Comparison of ENCODE assay signal across 9 mouse cellular contexts in genomic region chr2:17732210-17732609, GRCm38 (mm10). TPM values are rescaled to one million over a fixed set of nuclear protein-coding genes. Genes with fewer than 3 reads are reported as not detected.
DNase-seq lines count a peak whose midpoint lies in the region; ATAC-seq lines count a peak whose summit lies in the region.
"Had no signal": no experiment of that assay in that cellular context is flagged by ENCODE, and none has a peak within 500 bp of the region (broad histone marks: within the 10 kb centered on the region; RNA-seq: fewer than 3 reads in every experiment).

No protein-coding gene starts in this region.

- peaks cover 59% of the 10 kb centered on the region for H3K27me3 ChIP-seq in hindbrain, embryonic 10.5 days (ENCODE audit: insufficient read depth, poor library complexity, severe bottlenecking)
- peaks cover 10% of the 10 kb centered on the region for H3K27me3 ChIP-seq in hindbrain, embryonic 11.5 days (ENCODE audit: control insufficient read depth, insufficient read depth, low read length)
- peaks cover 32% of the 10 kb centered on the region for H3K27me3 ChIP-seq in forebrain, embryonic 12.5 days
- H3K27me3 ChIP-seq in midbrain, embryonic 12.5 days, result peaks cover 86% of the 10 kb centered on the region
- H3K27me3 ChIP-seq: CH12.LX had no signal

- H3K4me2 ChIP-seq in hindbrain, embryonic 11.5 days (replicated peaks; ENCODE audit: low read depth, low read length), result no peak overlapping the region
- H3K4me2 ChIP-seq in forebrain, embryonic 12.5 days, result peak overlapping the region; percentile 98
- H3K4me2 ChIP-seq in midbrain, embryonic 12.5 days (replicated peaks), result peak overlapping the region; percentile 97; the same call in 1 of the 2 replicates

- 15% methylated on average over 7 of the region's 7 CpGs for WGBS in hindbrain, embryonic 10.5 days
- WGBS in hindbrain, embryonic 11.5 days, result 23% methylated on average over 7 of the region's 7 CpGs
- WGBS in forebrain, embryonic 12.5 days, result 14% methylated on average over 7 of the region's 7 CpGs
- WGBS in midbrain, embryonic 12.5 days, result 7% methylated on average over 7 of the region's 7 CpGs

- H3K9ac ChIP-seq in hindbrain, embryonic 11.5 days (ENCODE audit: low read depth, low read length), result no peak overlapping the region
- H3K9ac ChIP-seq in forebrain, embryonic 12.5 days, result no peak overlapping the region
- H3K9ac ChIP-seq in midbrain, embryonic 12.5 days (replicated peaks), result no peak overlapping the region

- peak overlapping the region; percentile 73; the same call in 1 of the 2 replicates for H3K4me3 ChIP-seq in hindbrain, embryonic 10.5 days
- no peak overlapping the region for H3K4me3 ChIP-seq in hindbrain, embryonic 11.5 days (ENCODE audit: low read depth, low read length)
- no peak overlapping the region for H3K4me3 ChIP-seq in forebrain, embryonic 12.5 days (replicated peaks)
- H3K4me3 ChIP-seq in midbrain, embryonic 12.5 days, result no peak overlapping the region

- H3K27ac ChIP-seq in hindbrain, embryonic 10.5 days, result no peak overlapping the region
- no peak overlapping the region for H3K27ac ChIP-seq in hindbrain, embryonic 11.5 days (ENCODE audit: low read depth, low read length)
- no peak overlapping the region for H3K27ac ChIP-seq in forebrain, embryonic 12.5 days
- H3K27ac ChIP-seq in midbrain, embryonic 12.5 days (replicated peaks), result no peak overlapping the region

- H3K36me3 ChIP-seq in hindbrain, embryonic 10.5 days, result no peaks in the 10 kb centered on the region
- H3K36me3 ChIP-seq in hindbrain, embryonic 11.5 days (ENCODE audit: control insufficient read depth, insufficient read depth, low read length), result no peaks in the 10 kb centered on the region
- no peaks in the 10 kb centered on the region for H3K36me3 ChIP-seq in forebrain, embryonic 12.5 days (replicated peaks)
- H3K36me3 ChIP-seq in midbrain, embryonic 12.5 days, result no peaks in the 10 kb centered on the region

- peaks cover 32% of the 10 kb centered on the region for H3K4me1 ChIP-seq in hindbrain, embryonic 10.5 days (replicated peaks)
- H3K4me1 ChIP-seq in hindbrain, embryonic 11.5 days (replicated peaks; ENCODE audit: control insufficient read depth, insufficient read depth, low read length), result peaks cover 4% of the 10 kb centered on the region; the same call in 1 of the 2 replicates
- peaks cover 25% of the 10 kb centered on the region for H3K4me1 ChIP-seq in forebrain, embryonic 12.5 days
- peaks cover 25% of the 10 kb centered on the region for H3K4me1 ChIP-seq in midbrain, embryonic 12.5 days

- no peaks in the 10 kb centered on the region for H3K9me3 ChIP-seq in hindbrain, embryonic 10.5 days
- no peaks in the 10 kb centered on the region for H3K9me3 ChIP-seq in hindbrain, embryonic 11.5 days (ENCODE audit: control insufficient read depth, low read length)
- H3K9me3 ChIP-seq in forebrain, embryonic 12.5 days, result no peaks in the 10 kb centered on the region
- no peaks in the 10 kb centered on the region for H3K9me3 ChIP-seq in midbrain, embryonic 12.5 days

- no peak for DNase-seq in hindbrain, embryonic 10.5 days (ENCODE audit: low spot score)
- DNase-seq in hindbrain, embryonic 11.5 days (ENCODE audit: low spot score), result no peak
- DNase-seq in Muller cell, postnatal 12 days (ENCODE audit: inconsistent ontology term), result peak; percentile 16
- DNase-seq in right cerebral cortex, postnatal 25 days, result no peak
- DNase-seq in right cerebral cortex, postnatal 14 days, result no peak

- no peak for ATAC-seq in hindbrain, embryonic 11.5 days (ENCODE audit: low FRiP score)
- no peak for ATAC-seq in forebrain, embryonic 12.5 days (ENCODE audit: low FRiP score)
- ATAC-seq in midbrain, embryonic 12.5 days (ENCODE audit: low FRiP score, low read depth), result no peak
- ATAC-seq in CD4-positive, CD25-positive, alpha-beta regulatory T cell, adult 4 months, result no peak

RNA-seq across cellular contexts. Expression of gene Nebl, which starts 0.9 kb away (rescaled TPM):
- 6.3 and 8.1 TPM in 2 replicates for polyA plus RNA-seq in hindbrain, embryonic 10.5 days (2016; fragmentation: Nextera tagmentation; extraction: Ambion mirVana)
- 6.9 and 8.6 TPM in 2 replicates for polyA plus RNA-seq in hindbrain, embryonic 11.5 days (2014; fragmentation: Nextera tagmentation; extraction: Ambion mirVana)
- 6.1 and 6.5 TPM in 2 replicates for polyA plus RNA-seq in forebrain, embryonic 12.5 days (2016; fragmentation: Nextera tagmentation; extraction: Ambion mirVana)
- 4.5 and 5.8 TPM in 2 replicates for polyA plus RNA-seq in midbrain, embryonic 12.5 days (2016; fragmentation: Nextera tagmentation; extraction: Ambion mirVana)
- 1 to 10 TPM; 7.5 to 9.7 TPM for polyA plus RNA-seq in CD4-positive, CD25-positive, alpha-beta regulatory T cell, adult 4 months (2017; shearing (Covaris generic))
